Mouse (Mus musculus) neural tube, embryonic 13.5 days (tissue): ENCODE measurements around the gene Rreb1. TPM values are rescaled to one million over a fixed set of nuclear protein-coding genes. Genes with fewer than 3 reads are reported as not detected.

Experiments
- ATAC-seq: fragments of 200-750 bp; cut with Nextera tagmentation; 2 replicates; pipeline ENCODE4 v1.8.0; 2017; ENCODE audit warnings: low read depth, mild to moderate bottlenecking, moderate TSS enrichment, moderate library complexity
- H3K27ac ChIP-seq: fragments of 300-500 bp; sonication (generic); replicated peaks from 2 replicates; pipeline ENCODE4 v1.5.1; 2015; ENCODE audit warnings: moderate library complexity, mild to moderate bottlenecking, inconsistent platforms
- H3K27me3 ChIP-seq: fragments of 300-500 bp; sonication (generic); 2 replicates; pipeline ENCODE4 v1.6.1; 2015; ENCODE audit warnings: mild to moderate bottlenecking, inconsistent platforms
- H3K36me3 ChIP-seq: fragments of 300-500 bp; sonication (generic); 2 replicates; pipeline ENCODE4 v1.6.1; 2015; ENCODE audit warnings: mild to moderate bottlenecking, inconsistent platforms
- H3K4me1 ChIP-seq: fragments of 300-500 bp; sonication (generic); replicated peaks from 2 replicates; pipeline ENCODE4 v1.6.1; 2015; ENCODE audit warnings: inconsistent platforms
- H3K4me2 ChIP-seq: fragments of 300-500 bp; sonication (generic); 2 replicates; pipeline ENCODE4 v1.6.1; 2015; ENCODE audit warnings: inconsistent platforms, mild to moderate bottlenecking, moderate library complexity
- H3K4me3 ChIP-seq: fragments of 300-500 bp; sonication (generic); 2 replicates; pipeline ENCODE4 v1.5.1; 2015; ENCODE audit warnings: mild to moderate bottlenecking, inconsistent platforms
- H3K9ac ChIP-seq: fragments of 300-500 bp; sonication (generic); 2 replicates; pipeline ENCODE4 v1.6.1; 2015; ENCODE audit warnings: moderate library complexity, mild to moderate bottlenecking, inconsistent platforms
- H3K9me3 ChIP-seq: fragments of 300-500 bp; sonication (generic); 2 replicates; pipeline ENCODE4 v1.6.1; 2016; ENCODE audit warnings: inconsistent platforms
- WGBS: fragments of 180-500 bp; shearing (Covaris S2); methylation state at CpG from one replicate; pipeline ENCODE4 v1.1.7; 2015; 5-methylcytosine and 5-hydroxymethylcytosine counted together
- polyA plus RNA-seq: library from polyadenylated mRNA; unstranded; fragments of >200 nt; fragmentation: Nextera tagmentation; extraction: Ambion mirVana; gene quantifications from 2 replicates; pipeline ENCODE4 v1.2.1, GENCODE M21; 2015

Rreb1 gene
- polyA plus RNA-seq, 1 experiment from 2014 or later = 2.7 TPM

- no peak overlapping the region for H3K4me2 ChIP-seq
- ATAC-seq = no peak
- H3K36me3 ChIP-seq = peaks cover 3% of the 10 kb centered on the region; the same call in 1 of the 2 replicates
- 89% methylated on average over 15 of the region's 15 CpGs for WGBS
- no peaks in the 10 kb centered on the region for H3K27me3 ChIP-seq
- no peaks in the 10 kb centered on the region for H3K9me3 ChIP-seq
- no peak overlapping the region for H3K27ac ChIP-seq
- no peaks in the 10 kb centered on the region for H3K4me1 ChIP-seq
- no peak overlapping the region for H3K4me3 ChIP-seq
- H3K9ac ChIP-seq = no peak overlapping the region
Observed at GRCm38 (mm10) chr13:37918336-37919261, 140.4 kb downstream of the Rreb1 start.

DNA sequence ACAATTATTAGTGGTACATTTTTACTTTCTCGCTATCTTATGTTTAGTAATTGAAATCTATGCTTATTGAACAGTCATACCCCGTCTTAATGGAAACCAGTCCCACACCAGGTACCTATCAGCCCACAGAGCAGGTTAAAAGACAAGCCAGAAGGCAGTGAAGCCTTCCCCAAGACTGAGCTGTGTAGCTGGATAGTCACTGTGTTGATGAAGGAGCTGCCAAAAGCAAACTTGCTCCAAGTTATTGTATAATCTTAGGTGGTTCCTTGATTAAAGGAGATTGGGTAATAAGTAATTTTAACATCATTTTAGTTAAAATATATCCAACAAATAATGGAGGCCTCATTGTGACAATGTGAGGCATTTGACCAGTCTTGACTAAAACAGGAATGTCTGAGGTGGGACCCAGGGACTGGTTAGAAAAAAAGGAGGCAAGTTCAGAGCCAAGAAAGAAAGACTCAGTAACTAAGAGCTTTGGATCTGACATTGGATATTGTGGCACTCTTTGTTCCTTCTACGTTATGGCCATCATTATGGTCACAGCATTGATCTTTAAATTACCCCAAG is 141.6 kb downstream of the Rreb1 start:
- WGBS = 84% methylated on average over 3 of the region's 3 CpGs
- Histone ChIP-seq H3K4me2 (no peak overlapping the region), H3K27me3 (no peaks in the 10 kb centered on the region), H3K4me3 (no peak overlapping the region), H3K4me1 (no peaks in the 10 kb centered on the region), H3K9ac (no peak overlapping the region), H3K27ac (no peak overlapping the region), H3K36me3 (peaks cover 3% of the 10 kb centered on the region; the same call in 1 of the 2 replicates), H3K9me3 (no peaks in the 10 kb centered on the region)
- ATAC-seq = no peak

DNA sequence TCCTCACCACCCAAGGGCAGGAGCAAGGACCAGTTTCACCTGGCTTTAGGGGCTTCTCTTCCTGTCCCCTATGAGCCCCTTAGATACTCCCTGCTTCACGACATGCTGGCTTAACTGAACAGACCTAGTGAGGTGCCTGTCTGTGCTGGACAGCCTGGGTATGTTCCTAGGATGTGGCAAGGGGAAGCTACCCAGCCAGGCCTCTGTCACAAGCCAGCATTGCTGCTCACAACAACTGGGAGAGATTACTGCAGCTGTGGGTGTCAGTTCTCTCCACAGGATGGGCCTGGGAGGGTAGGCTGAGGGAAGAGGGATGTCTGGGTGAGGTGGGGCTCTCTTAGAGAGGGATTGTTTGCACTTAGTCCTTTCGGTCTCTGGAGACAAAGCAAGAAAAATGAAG is 142.5 kb downstream of the Rreb1 start:
- Histone ChIP-seq H3K4me3 (no peak overlapping the region), H3K9ac (no peak overlapping the region), H3K4me2 (no peak overlapping the region), H3K27ac (no peak overlapping the region), H3K27me3 (no peaks in the 10 kb centered on the region), H3K9me3 (no peaks in the 10 kb centered on the region), H3K4me1 (no peaks in the 10 kb centered on the region), H3K36me3 (peaks cover 3% of the 10 kb centered on the region; the same call in 1 of the 2 replicates)
- ATAC-seq = no peak
- 37% methylated on average over 2 of the region's 2 CpGs for WGBS

DNA sequence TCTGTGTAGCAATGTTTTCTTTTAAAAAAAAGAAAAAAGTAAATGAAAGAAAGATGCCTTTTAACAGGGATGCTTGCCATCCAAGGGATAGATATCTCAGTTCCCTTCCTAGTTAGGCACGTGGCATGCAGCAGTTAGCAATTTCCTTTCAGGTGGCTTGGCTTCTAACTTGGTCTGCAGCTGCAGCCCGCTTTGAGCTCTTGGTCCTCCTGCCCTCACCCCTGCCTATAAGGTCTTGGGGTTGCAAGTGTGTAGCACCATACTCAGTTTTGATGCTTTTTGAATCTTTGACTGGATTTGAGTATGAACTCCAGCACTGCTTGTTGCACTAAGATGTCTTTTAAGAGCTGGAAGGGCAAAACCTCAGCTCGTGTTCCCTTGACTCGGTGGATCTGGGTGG is 144.9 kb downstream of the Rreb1 start:
- Histone ChIP-seq H3K9me3 (no peaks in the 10 kb centered on the region), H3K4me1 (no peaks in the 10 kb centered on the region), H3K9ac (no peak overlapping the region), H3K4me3 (no peak overlapping the region), H3K4me2 (no peak overlapping the region), H3K27ac (no peak overlapping the region), H3K36me3 (no peaks in the 10 kb centered on the region), H3K27me3 (no peaks in the 10 kb centered on the region)
- 93% methylated on average over 4 of the region's 4 CpGs for WGBS
- no peak for ATAC-seq

- 87% methylated on average over 10 of the region's 10 CpGs for WGBS
- H3K4me2 ChIP-seq = no peak overlapping the region
- H3K27ac ChIP-seq = no peak overlapping the region
- no peaks in the 10 kb centered on the region for H3K4me1 ChIP-seq
- H3K36me3 ChIP-seq = no peaks in the 10 kb centered on the region
- H3K9me3 ChIP-seq = no peaks in the 10 kb centered on the region
- H3K4me3 ChIP-seq = no peak overlapping the region
- no peaks in the 10 kb centered on the region for H3K27me3 ChIP-seq
- ATAC-seq = no peak
- H3K9ac ChIP-seq = no peak overlapping the region
Observed at GRCm38 (mm10) chr13:37923643-37924460, 145.7 kb downstream of the Rreb1 start.

DNA sequence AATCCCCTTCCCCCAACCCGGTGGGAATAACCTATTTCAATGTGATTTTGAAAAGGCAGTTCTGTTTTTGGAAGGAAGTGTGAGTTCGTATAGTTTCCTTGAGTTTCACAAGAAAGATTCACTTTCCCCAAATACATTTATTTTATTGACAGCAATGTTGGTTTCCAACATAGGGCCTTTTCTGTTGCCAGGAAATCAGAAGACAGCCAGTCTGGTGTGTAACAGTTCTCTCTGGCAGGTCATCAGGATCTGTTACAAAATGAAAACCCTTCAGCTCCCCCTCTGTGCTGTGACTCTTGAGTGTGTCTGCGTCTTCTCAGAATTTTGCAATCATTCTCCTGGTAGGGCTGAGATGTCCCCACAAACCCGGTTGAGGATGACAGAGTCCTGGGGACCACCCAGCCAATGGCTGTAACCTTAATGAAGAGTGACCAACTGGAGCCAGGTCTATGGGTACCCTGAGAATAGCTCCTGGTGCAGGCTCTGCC is 146.3 kb downstream of the Rreb1 start:
- Histone ChIP-seq H3K4me3 (no peak overlapping the region), H3K4me2 (no peak overlapping the region), H3K9ac (no peak overlapping the region), H3K9me3 (no peaks in the 10 kb centered on the region), H3K4me1 (no peaks in the 10 kb centered on the region), H3K36me3 (0 out of 2 replicates have a peak, but pooled peaks cover 1% of the 10 kb centered on the region), H3K27me3 (no peaks in the 10 kb centered on the region), H3K27ac (no peak overlapping the region)
- ATAC-seq = no peak
- WGBS = 78% methylated on average over 4 of the region's 4 CpGs

GRCm38 (mm10) chr13:37926394-37926793 is 148.2 kb downstream of the Rreb1 start:
- Histone ChIP-seq H3K27ac (no peak overlapping the region), H3K4me3 (no peak overlapping the region), H3K4me2 (no peak overlapping the region), H3K9ac (no peak overlapping the region), H3K36me3 (0 out of 2 replicates have a peak, but pooled peaks cover 11% of the 10 kb centered on the region), H3K4me1 (no peaks in the 10 kb centered on the region), H3K9me3 (no peaks in the 10 kb centered on the region), H3K27me3 (no peaks in the 10 kb centered on the region)
- WGBS = 93% methylated on average over 3 of the region's 3 CpGs
- no peak for ATAC-seq

DNA sequence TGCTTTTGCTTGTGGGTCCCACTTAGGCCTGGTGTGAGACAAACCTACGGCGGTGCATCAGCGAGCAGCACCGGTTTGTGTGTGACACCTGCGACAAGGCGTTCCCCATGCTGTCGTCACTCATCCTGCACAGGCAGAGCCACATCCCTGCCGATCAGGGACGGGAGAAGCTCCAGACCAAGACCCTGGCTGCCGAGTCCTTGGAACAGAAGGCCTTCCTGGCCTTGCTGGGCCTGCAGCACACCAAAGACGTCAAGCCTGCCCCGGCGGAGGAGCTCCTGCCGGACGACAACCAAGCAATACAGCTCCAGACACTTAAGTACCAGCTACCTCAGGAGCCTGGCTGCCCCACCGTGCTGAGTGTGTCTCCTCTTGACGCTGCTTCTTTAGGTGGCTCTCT is 151.3 kb downstream of the Rreb1 start:
- Histone ChIP-seq H3K9me3 (no peaks in the 10 kb centered on the region), H3K27me3 (no peaks in the 10 kb centered on the region), H3K27ac (no peak overlapping the region), H3K4me1 (no peaks in the 10 kb centered on the region), H3K4me2 (no peak overlapping the region), H3K4me3 (no peak overlapping the region), H3K36me3 (0 out of 2 replicates have a peak, but pooled peaks cover 16% of the 10 kb centered on the region), H3K9ac (no peak overlapping the region)
- no peak for ATAC-seq
- WGBS = 92% methylated on average over 17 of the region's 17 CpGs

DNA sequence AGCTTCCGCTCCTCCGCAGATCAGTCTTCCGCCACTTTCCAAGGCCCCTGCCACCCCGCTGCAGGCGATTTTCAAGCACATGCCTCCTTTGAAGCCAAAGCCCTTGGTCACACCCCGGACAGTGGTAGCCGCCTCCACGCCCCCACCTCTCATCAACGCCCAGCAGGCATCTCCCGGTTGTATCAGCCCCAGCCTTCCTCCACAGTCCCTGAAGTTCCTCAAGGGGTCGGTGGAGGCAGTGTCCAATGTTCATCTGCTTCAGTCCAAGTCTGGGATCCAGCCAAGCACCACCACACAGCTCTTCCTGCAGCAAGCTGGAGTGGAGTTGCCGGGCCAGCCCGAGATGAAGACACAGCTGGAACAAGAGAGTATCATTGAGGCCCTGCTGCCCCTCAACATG is 151.9 kb downstream of the Rreb1 start:
- Histone ChIP-seq H3K4me2 (no peak overlapping the region), H3K4me1 (no peaks in the 10 kb centered on the region), H3K36me3 (0 out of 2 replicates have a peak, but pooled peaks cover 16% of the 10 kb centered on the region)

DNA sequence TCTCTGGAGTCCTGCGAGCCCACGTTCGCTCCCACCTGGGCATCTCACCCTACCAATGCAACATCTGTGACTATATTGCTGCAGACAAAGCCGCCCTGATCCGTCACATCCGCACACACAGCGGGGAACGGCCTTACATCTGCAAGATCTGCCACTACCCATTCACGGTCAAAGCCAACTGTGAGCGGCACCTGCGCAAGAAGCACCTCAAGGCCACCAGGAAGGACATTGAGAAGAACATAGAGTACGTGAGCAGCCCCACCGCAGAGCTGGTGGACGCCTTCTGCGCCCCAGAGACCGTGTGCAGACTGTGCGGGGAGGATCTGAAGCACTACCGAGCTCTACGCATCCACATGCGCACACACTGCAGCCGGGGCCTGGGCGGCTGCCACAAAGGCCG is 152.4 kb downstream of the Rreb1 start:
- Histone ChIP-seq H3K4me1 (no peaks in the 10 kb centered on the region), H3K4me2 (no peak overlapping the region), H3K9me3 (no peaks in the 10 kb centered on the region), H3K4me3 (no peak overlapping the region), H3K27ac (no peak overlapping the region), H3K36me3 (0 out of 2 replicates have a peak, but pooled peaks cover 16% of the 10 kb centered on the region), H3K9ac (no peak overlapping the region), H3K27me3 (no peaks in the 10 kb centered on the region)
- WGBS = 93% methylated on average over 23 of the region's 23 CpGs
- ATAC-seq = no peak

More for the DNA sequence above, 151.9 kb downstream of the Rreb1 start:
- Histone ChIP-seq H3K9ac (no peak overlapping the region), H3K27me3 (no peaks in the 10 kb centered on the region), H3K27ac (no peak overlapping the region), H3K4me3 (no peak overlapping the region), H3K9me3 (no peaks in the 10 kb centered on the region)
- no peak for ATAC-seq
- WGBS = 91% methylated on average over 13 of the region's 13 CpGs

DNA sequence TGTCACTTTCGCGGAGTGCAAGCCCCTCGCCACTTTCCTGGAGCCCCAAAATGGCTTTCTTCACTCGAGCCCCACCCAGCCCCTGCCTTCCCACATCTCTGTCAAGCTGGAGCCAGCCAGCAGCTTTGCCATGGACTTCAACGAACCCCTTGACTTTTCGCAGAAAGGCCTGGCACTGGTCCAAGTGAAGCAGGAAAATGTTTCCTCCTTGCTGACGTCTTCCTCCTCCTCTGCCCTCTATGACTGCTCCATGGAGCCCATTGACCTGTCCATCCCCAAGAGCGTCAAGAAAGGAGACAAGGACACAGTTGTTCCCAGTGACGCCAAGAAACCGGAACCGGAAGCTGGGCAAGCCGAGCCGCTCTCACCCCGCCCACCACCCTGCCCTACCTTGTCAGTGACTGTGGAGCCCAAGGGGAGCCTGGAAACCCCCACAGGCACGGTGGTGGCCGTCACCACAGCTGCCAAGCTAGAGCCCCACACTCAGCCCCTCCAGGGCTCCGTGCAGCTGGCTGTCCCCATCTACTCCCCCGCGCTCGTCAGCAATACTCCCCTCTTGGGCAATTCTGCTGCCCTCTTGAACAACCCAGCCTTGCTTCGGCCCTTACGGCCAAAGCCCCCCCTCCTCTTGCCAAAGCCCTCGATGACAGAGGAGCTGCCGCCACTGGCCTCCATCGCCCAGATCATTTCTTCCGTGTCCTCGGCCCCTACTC is 153.2 kb downstream of the Rreb1 start:
- WGBS = 83% methylated on average over 27 of the region's 27 CpGs

More for the DNA sequence above, 153.2 kb downstream of the Rreb1 start:
- Histone ChIP-seq H3K4me2 (no peak overlapping the region), H3K9me3 (no peaks in the 10 kb centered on the region), H3K27ac (no peak overlapping the region), H3K4me3 (no peak overlapping the region), H3K27me3 (no peaks in the 10 kb centered on the region), H3K9ac (no peak overlapping the region), H3K4me1 (no peaks in the 10 kb centered on the region), H3K36me3 (0 out of 2 replicates have a peak, but pooled peaks cover 16% of the 10 kb centered on the region)
- no peak for ATAC-seq
